Mouse (Mus musculus) layer of hippocampus, adult 9-10 months (tissue): ENCODE measurements around the gene Rfc2.

ENCODE experiments used
- DNase-seq: peaks from one replicate; pipeline ENCODE4 v3.0.0; 2022; ENCODE audit warnings: low spot score

Rfc2 gene

DNA sequence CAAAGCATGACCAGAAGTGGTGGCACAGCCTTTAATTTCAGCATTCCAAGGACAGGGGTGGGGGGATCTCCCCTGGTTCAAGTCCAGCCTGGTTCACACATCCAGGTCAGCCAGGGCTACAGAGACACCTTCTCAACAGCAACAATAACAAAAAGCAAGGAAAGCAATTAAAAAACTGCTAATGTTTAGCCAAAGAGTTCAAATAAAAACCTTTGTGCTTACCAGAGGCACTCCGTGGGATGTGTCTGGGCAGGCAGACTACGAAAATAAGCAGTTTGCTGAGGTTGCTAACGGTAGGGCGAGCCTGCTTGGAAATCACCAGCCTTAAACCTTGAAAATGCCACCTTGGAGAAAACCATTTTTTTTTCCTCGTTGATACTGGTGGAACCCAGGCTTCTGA lies at the start of gene Rfc2:
TSS of gene Rfc2 (plus strand) at position 221 of the 400 bp plus-strand sequence.
- no peak for DNase-seq

DNA sequence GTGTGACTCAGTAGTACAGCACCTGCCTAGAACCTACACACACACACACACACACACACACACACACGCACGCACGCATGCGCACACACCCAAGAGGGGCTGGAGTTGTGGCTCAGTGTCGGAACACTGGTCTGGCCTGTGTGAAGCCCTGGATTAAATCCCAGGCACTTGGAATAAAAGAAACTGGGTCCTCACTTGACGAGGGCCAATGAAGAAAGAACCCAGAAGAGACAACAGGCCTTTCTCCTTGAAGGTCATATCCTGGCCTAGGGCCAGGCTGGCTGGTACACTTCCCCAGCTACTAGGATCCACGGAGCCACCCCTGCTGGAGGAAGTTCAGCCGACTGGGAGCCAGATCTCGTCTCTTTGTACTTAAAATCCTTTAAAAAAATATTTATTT lies 49.6 kb upstream of the Rfc2 start:
- DNase-seq, result no peak

DNA sequence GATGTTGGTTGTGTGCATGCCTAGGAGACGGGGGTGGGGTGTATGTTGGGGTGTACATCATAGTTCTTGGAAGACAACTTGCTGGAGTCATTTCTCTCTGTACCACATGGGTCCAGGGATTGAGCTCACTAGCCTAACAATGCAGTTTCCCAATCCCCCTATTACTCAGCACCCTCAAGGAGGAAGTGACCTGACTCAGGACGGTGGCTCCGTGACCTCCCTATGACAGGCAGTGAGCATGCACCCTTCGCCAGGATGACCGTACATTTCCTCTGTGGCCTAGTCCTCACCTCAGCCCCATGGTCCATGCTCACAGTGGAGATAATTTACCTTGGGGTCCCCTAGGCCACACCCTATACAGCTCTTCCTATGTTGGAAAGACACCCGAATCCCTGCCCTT lies 48.7 kb upstream of the Rfc2 start:
- no peak for DNase-seq

DNA sequence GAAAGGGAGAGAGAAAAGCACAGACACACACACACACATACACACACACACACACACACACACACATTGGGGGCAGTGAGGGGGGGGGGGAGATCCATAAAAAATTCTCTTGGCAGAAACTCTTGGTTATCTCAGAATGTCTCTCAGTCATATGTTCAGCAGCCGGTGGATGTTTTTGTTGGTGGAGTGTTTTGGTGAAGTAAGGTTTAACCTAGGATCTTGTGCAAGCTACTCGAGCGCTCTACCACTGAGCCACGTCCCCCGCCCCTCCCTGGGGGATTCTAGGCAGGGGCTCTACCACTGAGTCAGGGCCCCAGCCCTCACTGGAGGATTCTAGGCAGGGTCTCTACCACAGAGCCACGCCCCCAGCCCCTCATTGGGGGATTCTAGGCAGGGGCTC lies 45.1 kb upstream of the Rfc2 start:
- DNase-seq, result no peak

DNA sequence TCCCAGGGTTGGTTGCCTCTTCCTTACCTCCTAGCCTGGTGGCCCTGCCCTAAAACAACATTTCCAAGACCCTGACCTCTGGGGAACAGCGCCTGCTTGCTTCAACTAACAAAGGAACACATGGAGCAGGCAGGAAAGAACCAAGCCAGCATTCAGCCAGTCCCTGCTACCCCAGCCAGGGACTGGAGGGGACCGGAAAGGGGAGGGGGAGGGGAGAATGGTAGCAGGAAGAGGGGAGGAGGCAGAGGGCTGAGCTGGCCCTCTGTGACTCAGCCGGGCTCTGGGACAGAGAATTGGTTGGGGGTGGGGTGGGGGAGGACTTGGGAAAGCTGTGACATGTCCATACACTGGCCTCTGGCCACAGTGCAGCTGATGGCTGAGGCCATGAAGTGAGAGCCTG lies 41.3 kb upstream of the Rfc2 start:
- no peak for DNase-seq

DNA sequence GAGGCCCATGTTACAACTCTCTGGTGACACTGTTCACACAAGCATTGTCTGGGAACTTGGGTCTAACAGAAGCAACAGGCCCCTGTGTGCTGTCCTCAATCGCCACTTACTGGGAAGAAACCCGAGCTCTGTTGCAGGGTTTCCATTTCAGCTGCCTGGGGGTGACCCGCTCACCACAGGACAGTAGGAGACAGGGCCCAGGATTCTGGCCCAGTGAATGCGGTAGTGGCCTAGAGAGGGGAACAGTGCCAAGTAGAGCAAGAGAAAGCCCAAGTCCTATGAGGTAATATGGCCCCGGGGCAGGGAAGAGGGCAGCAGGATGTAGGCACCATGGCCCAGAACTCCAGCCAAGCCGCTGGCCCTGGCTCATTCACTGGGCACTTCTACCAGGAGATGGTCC lies 40.3 kb upstream of the Rfc2 start:
- no peak for DNase-seq

DNA sequence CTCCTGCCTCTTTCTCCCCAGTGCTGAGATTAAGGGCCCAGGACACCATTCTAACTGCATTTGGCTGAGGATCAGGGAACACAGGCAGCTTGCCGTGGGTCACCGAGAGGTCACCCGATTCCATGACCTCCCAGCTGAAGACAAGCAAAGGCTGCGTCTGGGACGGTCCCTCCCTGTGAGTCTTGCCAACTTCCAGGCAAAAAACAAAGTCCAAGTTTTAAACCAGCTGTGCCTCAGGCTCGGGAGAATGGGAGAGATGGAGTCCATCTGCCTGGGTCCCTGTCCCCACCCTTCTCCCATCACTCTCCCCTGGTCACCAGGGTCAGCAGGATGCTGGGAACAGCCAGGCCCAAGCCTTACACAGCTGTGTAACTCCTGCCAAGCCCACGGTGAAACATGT lies 39.5 kb upstream of the Rfc2 start:
- no peak for DNase-seq

DNA sequence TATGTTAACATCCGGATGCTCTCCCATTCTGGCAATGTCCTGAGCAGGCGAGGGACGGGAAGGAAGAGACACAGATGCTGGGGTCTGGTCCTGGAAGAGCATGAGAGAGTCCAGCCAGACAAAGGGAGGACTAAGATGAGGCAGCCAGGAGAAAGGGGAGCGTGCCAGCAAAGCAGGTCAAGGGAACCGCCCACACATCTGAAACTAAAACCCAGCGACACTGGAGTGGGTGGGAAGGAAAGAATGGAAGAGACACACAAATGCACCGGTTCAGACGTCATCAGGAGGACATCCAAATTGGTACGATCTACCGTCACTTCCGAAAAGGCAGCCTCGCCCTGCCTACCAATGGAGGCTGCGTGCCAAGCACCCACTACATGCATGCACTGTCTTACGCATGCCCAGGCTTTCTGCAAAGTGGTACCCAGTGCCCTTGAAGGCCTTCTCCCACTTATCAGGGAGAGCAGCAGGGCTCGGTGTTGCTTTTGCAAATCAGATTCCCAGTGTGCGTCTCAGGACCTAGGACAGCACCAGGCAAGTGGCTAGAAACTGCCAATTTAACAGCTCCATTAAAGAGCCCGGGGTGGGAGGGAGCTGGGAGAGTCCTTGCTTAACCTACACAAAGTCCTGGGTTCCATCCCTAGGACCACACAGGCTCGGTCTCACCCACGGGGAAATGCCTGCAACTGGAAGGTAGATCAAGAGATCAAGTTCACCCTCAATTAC lies 36.5 kb upstream of the Rfc2 start:
- DNase-seq, result no peak

DNA sequence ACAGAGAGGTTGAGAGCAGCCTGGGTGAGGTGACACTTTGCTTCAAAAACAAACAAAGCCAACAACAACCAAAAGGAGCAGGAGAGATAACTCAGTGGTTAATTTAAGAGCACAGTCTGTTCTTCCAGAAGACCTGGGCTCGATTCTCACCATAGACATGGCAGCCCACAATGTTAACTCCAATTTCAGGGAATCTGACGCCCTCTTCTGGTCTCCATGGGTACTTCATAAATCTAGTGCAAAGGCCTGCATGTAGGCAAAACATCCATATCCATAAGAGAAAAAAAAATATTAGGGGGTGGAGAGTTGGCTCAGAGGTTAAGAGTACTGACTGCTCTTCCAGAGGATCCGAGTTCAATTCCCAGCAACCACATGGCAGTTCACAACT lies 35.9 kb upstream of the Rfc2 start:
- DNase-seq, result no peak

DNA sequence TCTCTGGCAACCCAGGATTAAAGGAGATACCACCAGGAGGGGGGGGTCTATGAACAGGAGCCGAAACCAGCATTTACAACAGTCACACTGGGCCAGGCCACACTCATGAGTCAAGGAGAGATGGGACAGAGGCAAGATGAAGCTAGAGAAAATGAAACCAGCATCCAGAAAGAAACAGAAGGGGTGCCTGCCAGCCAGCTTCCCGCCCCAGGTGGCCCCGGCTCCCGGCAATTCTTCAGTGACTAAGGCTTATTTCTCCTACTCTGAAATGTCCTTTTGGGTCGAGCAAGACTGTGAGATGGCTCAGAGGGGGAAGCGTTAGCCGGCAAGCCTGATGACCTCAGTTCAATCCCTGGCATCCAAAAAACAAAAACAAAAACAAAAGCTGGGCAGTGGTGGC lies 34.4 kb upstream of the Rfc2 start:
- no peak for DNase-seq

DNA sequence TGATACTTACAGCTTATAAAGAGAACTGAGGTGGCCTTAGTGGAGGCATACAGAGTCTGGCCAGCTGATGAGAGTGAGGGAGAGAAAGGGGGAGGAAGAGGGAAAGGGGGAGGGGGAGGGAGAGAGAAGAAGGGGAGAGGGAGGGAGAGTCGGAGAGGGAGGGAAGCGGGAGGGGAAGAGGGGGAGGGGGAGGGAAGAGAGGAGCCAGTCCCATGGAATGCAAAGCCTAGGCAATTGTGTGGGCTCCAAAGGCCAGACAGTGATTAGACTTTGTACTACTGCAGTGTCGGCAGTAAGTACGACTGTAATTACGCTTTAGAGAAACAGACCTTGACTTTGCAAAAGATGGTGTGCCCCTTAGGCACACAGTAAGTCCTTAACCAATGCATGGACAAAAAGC lies 32.9 kb upstream of the Rfc2 start:
- no peak for DNase-seq

DNA sequence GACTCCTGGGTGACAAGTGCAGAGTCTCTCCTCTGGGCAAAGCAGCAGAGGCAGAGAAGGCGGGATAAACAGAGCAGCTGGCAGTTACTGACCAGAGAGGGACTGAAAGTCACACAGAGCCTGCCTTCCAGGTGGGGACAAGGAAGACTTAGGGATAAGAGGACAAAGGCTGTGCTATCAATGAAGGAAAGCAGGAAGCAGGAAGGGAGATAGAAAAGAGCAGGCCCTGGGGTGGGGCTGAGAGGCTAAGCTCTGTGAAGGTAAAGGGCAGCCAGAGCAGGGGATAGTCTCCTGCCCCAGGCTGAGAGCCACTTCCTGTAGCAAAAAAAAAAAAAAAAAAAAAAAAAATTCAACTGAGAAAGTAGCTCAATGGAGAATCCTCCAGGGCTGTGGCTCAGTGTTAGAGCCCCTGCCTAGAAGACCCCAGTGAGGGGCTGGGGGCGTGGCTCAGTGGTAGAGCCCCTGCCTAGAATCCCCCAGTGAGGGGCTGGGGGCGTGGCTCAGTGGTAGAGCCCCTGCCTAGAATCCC lies 31.5 kb upstream of the Rfc2 start:
- no peak for DNase-seq

DNA sequence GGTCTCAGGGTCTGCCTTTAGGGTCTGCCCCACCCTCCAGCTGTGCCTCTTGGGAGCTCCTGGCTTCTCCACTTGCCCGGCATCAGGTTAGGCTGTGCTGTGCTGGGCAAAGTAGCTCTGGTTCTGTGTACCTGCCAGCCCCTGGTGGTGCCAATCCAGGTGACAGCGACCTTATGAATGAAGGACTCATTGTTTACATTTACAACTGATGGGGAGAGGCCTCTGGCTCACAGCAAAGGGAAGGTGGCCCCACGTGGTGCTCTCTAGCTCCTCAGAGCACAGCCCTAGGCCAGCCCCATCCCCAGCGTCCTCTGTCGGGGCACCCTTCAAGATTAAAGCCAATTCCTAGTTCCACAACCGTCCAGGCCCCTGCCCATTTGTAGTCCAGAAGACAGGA lies 30.3 kb upstream of the Rfc2 start:
- DNase-seq, result no peak

DNA sequence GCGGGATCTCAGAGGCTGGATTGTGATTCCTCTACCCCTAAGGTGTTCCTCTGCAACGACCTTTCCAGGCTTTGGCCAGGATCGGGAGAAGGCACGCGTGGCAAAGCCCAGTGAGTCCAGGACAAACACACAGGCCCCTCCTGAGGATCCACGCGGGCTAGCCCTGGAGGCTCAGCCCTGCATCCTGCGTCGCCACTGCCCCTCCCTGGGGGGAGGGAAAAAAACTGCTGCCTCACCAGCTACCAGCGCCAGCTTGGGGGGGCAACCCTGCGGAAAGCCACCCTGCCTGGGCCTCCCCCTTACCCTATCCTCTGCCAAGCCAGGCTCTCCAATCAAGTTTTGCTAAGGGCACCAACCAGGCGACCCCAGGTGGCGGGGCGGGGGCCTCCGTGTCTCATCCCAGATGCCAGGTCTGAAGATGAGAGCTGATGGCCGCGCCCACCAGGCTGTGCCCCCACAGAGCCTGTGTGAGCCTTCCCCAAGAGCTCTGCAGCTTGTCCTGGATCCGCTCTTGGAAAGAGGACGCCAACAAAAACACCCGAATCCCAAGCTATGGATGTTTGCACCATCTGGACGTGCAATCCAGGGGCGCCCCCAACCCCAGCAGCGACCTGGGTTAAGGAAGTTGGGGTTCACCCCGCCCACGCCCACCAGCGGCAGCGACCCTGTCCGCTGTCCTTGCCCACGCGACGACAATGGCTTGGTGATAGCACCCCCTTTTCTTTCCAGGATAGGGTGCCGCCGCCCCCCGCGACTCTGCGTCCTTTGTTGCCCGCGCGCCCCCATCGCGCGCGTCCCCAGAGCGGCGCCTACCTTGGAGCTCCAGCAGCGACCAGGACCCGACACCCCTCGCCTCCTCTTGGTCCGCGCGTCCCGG lies 29.7 kb upstream of the Rfc2 start:
- DNase-seq, result no peak

DNA sequence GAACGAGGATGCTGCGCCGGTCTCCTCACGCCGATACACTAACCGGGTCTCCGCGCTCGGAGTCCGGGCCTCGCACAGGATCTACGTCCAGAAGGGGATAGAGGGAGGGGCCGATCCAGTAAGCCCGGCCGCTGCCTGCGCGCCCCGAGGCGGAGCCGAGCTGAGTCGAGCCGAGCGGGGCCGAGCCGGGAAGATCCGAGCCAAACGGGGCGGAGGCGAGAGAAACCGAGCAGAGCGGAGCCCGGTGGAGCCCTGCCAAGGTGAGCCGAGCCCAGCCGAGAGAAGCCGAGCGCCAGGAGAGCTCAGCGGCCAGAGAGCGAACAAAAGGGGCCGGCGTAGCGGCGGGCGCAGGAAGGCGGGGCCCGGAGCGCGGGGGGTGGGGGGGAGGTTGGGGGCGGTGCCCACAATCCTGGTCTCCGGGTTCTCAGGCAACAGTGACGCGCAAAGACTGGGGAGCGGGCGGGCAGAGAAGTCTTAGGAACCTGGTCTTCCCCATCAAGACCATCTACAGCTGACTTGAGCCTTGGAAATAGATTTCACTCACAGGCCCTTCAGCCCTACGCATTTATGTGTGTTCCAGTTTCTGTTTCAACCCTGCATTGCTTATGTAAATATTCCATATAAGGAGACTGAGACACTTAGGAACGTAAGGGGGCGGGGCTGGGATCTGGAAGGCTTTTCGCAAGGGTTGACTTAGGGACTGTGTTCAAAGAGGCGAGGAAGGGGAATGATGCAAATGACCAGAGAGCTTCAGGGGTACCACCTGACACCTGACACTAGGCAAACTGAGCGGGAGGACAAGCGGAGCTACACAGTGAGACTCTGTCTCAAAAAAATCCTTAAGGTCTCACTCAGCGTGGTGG lies 28.8 kb upstream of the Rfc2 start, which contains the start of gene Clip2:
TSS of gene Clip2 (minus strand) at position 325 of the 863 bp plus-strand sequence.
- peak; percentile 92 for DNase-seq

DNA sequence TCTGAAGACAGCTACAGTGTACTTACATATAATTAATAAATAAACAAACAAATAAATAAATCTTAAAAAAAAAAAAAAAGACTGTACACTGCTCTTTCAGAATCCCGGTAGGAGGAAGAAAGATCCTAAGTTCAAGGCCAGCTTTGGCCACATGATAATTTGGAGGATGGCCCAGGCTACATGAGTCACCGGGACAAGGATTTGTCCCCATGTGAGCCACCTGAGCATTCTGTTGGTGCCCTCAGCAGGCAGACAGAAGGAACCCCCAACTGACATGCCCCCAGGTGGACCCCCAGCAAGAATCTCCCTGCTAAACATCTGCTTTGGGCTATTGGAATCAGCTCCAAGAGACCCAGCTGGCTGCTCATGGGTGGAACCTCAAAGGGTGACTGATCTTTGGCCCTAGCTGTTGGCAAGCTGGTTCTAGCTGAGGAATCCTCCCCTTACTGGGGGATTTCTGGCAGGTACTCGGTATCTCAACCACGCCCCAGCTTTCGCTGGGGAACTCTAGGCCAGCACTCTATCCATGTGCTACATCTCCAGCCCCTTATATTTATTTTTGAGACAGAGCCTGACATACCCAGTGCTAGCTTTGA lies 27.1 kb upstream of the Rfc2 start:
- DNase-seq, result no peak

DNA sequence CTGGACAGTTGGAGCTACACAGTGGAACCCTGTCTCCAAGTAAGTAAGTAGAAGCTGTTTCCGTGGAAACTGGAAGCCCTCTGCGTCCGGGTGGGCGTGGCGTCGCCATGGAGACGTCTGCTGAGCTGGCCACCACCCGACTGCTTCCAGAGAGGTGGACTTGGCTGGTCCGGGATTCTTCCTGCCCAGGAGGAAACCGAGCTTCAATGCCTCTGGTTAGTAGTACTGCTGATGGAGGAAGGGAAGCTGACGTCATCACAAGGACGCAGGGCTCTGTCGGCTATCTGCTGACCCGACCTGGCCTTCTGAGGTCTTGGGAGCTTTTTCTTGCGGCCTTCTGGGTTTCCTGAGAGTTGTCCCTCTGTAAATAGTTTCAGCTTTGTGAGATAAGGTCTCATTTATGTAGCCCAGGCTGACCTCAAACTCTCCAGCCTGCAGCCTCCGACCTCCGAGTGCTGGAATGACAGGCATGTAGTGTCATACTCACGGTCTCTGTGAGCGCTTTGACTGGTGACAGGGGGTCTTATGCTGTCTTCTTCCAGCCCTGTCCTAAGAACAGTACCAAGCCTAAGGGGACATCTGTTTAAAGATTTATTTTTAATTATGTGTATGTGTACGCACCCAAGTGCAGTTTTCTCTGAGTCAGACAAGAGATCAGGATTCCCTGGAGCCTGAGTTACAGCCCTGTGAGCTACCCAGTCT lies 25.6 kb upstream of the Rfc2 start:
- DNase-seq, result no peak

DNA sequence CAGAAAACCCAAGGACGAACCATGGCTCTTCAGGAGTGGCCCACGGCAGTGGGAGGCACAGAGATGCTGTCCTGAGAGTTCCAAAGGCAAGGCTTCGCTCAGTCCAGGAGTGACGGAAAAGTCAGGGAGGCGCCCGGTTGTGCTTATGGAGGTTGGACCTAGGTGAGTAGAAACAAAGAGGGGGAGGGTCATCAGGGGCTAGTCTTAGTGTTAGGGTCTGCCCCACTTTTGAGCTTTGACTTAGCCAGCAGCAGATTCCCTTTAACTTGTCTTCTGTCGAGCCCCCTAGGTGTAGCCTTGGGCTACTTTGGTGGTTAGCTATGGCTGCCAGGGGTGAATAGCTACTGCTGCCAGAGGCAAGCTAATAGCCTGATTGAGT lies 21.1 kb upstream of the Rfc2 start, which contains the start of gene Syna:
TSS of gene Syna (minus strand) at position 101 of the 379 bp plus-strand sequence.
- no peak for DNase-seq

DNA sequence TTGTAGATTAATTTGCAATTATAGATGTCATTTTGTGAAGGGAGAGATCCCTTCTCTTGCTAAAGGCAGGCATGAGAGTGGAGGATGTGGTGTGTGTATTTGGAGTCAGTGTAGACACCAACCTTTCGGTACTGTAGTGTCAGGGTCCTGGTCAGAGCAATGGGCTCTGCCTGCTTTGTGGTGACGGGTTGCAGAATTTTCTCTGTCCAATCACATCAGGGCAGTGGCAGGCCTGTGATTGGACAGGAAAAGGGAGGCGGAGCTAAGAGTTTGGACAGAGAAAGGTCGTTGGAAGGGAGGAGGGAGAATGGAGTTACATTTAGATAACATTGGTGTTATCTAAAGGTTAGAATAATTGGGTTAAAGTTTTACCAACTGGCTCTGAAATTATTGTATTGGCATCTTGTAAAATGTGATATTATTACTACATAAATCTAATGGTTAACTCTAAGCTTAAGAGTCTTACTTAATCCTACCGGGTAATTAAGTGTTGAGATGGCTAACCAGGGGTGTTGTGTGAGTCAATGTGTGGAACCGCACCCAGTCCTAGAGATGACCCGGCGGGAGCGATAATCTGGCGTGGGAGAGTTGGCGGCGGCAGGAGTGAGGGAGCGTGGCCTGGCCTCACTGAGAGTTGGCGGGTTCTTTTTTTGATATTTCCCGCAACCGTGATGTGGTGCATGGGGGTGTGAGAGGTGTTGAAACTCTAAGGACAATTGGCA lies 20.6 kb upstream of the Rfc2 start:
- DNase-seq, result no peak

DNA sequence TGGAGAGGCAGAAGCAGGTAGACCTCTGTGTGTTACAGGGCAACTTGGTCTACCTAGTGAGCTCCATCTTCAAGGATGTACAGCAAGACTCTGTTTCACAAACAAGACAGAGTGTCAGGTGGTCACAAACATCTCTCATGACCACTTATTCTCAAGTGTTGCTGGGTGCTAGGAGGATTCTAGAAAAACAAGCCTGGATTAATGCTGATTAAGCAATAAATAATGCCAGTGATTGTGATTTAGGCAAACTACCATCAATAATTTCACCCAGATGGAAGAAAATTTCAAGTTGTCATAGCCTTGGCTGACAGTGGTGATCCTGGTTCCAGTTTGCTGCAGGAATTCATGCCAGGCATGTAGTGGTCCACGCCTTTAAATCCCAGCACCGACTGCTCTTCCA lies 16.9 kb upstream of the Rfc2 start:
- DNase-seq, result no peak

DNA sequence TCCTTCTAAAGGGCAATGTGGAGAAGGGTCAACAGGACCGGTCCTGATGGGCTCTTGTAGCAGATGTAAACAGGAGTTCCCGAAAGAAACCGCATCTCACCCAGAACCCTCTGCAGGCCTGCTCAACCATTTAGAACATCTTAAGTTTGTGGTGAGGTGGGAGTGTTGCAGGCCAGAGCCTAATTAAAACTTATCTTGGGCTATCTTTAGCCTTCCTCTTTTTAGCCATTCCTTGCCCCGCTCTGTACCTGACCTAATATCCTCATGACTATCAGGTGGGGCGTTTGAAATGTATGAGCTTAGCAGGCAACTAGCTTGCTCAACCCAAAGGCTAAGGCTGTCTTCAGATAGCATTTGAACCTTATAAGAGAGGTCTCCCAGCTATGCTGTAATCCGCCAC lies 15.5 kb upstream of the Rfc2 start:
- no peak for DNase-seq
